Mouse (Mus musculus): Measurements from ENCODE around the gene Vmn1r160.
"Not testable (repeated sequence)": the region's sequence is repeated elsewhere in the genome, so short reads cannot be mapped to it uniquely, and the experiment has no call there.

Vmn1r160 gene

DNA sequence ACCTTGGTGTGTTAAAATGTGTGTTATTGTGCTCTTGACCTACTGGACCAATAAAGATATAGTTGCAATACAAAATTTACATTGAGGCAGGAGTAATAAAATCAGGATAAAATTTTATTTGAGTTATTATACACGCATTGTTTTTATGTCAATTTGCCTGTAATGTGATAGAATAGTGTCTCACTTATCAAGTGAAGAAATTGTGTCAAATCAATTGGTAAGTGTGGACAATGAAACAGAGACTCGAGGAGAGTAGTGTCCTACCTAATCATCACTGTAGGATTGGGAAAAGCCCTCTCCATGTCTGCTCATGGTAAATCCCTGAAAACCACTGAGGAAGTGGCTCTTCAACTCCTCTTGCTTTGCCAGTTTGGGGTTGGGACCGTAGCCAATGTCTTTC, at the start of gene Vmn1r160:
Vmn1r160 (plus strand) TSS at position 301 of the 400 bp plus-strand sequence.
- not testable (repeated sequence) for DNase-seq

DNA sequence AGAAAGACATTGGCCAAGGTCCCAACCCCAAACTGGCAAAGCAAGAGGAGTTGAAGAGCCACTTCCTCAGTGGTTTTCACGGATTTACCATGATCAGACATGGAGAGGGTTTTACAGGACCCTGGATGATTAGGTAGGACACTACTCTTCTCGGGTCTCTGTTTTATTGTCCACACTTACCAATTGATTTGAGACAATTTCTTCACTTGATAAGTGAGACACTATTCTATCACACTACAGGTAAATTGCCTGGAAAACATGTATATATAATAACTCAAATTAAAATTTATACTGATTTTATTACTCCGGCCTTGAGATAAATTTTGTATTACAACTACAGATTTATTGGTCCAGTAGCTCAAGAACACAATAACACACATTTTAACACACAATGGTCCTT, 27.5 kb upstream of the Vmn1r160 start, which contains the start of gene Vmn1r159:
Vmn1r159 (minus strand) TSS at position 101 of the 400 bp plus-strand sequence.
- DNase-seq: not testable (repeated sequence)

All from right cerebral cortex, postnatal 4 days (tissue).